Mouse (Mus musculus): Measurements from ENCODE around the gene Lrfn3. TPM values are rescaled to one million over a fixed set of nuclear protein-coding genes. Genes with fewer than 3 reads are reported as not detected.

The Lrfn3 gene
- polyA plus RNA-seq, 1 experiment from 2014 or later: 2.1 TPM

DNA sequence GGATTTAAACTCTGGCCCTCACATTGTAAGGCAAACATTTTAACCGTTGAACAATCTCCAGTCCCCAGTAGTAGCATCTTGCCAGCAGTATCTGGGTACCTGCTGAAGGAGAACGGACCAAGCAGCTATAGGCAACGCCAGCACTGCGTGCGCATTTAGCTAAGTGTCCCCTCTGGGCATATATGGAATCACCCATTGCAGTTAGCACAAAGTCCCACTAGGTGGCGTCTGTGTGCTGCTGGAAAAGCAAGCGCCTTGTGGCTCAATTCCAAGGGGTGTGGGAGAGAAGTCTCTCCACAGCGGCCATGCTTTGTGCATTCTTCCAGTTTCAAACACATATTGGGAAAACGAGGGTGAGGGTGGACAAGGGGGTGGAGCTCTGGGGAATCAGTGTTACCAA is 26.2 kb downstream of the Lrfn3 start:
- Histone ChIP-seq H3K4me2 (no peak overlapping the region), H3K4me1 (no peaks in the 10 kb centered on the region)

DNA sequence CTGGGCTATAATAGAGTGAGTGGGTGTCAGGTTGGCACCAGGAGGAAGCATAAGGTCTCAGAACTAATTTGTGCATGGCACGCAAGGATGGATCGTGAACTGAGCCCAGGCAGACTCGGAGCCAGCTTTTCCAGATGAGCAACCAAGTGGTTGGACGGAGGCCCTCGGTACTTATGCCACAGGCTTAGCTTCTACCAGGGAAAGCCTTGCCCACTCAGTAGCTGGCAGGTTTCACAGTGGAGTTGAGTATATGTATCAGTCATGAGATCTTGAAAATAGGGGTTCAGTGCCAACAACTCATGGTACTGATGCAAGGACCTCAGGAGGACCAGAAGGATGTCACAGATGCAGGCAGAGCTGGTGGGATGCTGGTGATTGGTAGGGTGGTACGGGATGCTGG is 26.9 kb downstream of the Lrfn3 start:
- 62% methylated on average over 6 of the region's 6 CpGs for WGBS (ENCODE audit: insufficient replicate concordance)
- Histone ChIP-seq H3K9me3 (replicated peaks) (no peaks in the 10 kb centered on the region), H3K27ac (no peak overlapping the region), H3K9ac (no peak overlapping the region), H3K27me3 (replicated peaks) (peaks cover 68% of the 10 kb centered on the region), H3K4me1 (no peaks in the 10 kb centered on the region), H3K4me2 (no peak overlapping the region), H3K36me3 (no peaks in the 10 kb centered on the region), H3K4me3 (no peak overlapping the region)
- ATAC-seq: no peak

More for the DNA sequence above, 26.2 kb downstream of the Lrfn3 start:
- no peak overlapping the region for H3K4me3 ChIP-seq
- no peak overlapping the region for H3K27ac ChIP-seq
- WGBS (ENCODE audit: insufficient replicate concordance): 3% methylated on average over 9 of the region's 9 CpGs
- no peaks in the 10 kb centered on the region for H3K36me3 ChIP-seq
- no peak overlapping the region for H3K9ac ChIP-seq
- H3K9me3 ChIP-seq (replicated peaks): no peaks in the 10 kb centered on the region
- H3K27me3 ChIP-seq (replicated peaks): peaks cover 67% of the 10 kb centered on the region
- no peak for ATAC-seq

DNA sequence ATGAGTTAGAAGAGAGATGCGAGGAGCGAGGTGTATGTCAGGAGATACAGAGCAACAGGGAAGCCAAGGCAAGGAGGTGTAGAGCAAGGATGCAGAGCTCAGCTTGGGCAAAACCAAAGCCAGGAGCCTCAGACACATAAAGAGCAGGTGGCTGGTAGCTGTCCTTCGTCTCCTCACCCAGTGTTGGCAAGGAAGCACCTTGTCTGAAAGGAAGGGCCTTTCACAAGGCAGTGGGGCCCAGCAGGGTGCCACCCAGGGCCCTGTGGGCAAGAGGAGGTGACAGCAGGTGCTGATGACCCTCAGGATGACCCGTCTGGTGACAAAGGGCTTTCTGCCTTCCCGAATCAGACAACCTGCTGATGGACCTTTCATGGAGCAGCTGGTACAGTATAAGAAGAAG is 28.0 kb downstream of the Lrfn3 start:
- Histone ChIP-seq H3K27ac (no peak overlapping the region), H3K4me1 (no peaks in the 10 kb centered on the region), H3K9me3 (replicated peaks) (no peaks in the 10 kb centered on the region), H3K4me2 (no peak overlapping the region), H3K9ac (no peak overlapping the region), H3K4me3 (no peak overlapping the region), H3K36me3 (no peaks in the 10 kb centered on the region), H3K27me3 (replicated peaks) (peaks cover 74% of the 10 kb centered on the region)
- no peak for ATAC-seq
- 47% methylated on average over 5 of the region's 5 CpGs for WGBS (ENCODE audit: insufficient replicate concordance)

DNA sequence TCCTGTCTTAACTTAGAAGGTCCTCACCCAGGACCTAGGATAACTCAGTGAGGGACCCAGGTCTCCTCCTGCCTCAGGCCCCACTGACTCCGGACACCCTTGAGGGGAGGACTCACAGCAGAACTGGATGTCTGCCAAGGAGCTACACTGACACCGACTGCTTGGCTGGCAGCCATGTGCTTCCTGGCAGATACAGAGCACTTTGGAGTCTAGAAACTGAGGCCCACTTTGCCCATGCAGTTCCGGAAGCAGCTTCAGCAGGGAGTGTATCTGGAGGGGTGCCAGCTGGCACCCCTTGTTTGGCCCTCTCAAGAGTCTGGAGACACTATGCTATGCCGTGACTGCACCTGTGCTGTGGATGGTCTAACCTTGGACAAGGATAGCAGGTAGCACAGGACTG is 29.1 kb downstream of the Lrfn3 start:
- 51% methylated on average over 4 of the region's 4 CpGs for WGBS (ENCODE audit: insufficient replicate concordance)
- no peaks in the 10 kb centered on the region for H3K4me1 ChIP-seq
- H3K36me3 ChIP-seq: no peaks in the 10 kb centered on the region
- no peak overlapping the region for H3K4me2 ChIP-seq
- H3K27ac ChIP-seq: no peak overlapping the region
- H3K9ac ChIP-seq: no peak overlapping the region
- H3K4me3 ChIP-seq: no peak overlapping the region
- H3K27me3 ChIP-seq (replicated peaks): peaks cover 64% of the 10 kb centered on the region
- H3K9me3 ChIP-seq (replicated peaks): no peaks in the 10 kb centered on the region
- no peak for ATAC-seq

DNA sequence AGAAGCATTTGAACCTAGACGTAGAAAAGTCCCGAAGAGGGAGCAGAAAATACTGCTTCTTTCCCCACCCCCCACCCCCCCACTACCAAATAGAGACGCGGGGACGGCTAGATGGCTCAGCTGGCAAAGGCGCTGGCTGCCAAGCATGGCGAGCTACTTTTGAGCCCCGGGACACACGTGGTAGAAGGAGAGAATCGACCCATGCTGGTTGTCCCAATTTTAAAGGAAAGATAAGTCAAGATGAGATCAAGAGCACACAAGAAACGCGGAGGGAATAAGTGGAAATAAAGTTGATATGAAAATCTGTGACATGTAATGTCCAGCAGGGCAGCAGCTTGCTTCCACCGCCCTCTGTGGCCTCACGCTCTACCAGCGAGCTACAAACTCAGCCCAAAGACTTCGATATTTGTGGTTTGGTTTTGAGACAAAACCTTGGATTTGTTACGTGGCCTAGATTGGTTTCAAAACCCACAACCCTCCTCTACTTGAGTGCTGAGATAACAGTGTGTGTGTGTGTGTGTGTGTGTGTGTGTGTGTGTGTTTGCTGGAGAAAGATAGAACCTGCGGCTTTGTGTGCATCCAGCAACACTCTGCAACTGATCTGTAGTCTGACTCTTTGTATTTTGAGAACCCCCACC is 29.8 kb downstream of the Lrfn3 start:
- no peaks in the 10 kb centered on the region for H3K9me3 ChIP-seq (replicated peaks)
- no peaks in the 10 kb centered on the region for H3K4me1 ChIP-seq
- no peak overlapping the region for H3K4me2 ChIP-seq
- H3K36me3 ChIP-seq: no peaks in the 10 kb centered on the region
- ATAC-seq: no peak
- H3K27ac ChIP-seq: no peak overlapping the region
- H3K9ac ChIP-seq: no peak overlapping the region
- peaks cover 66% of the 10 kb centered on the region for H3K27me3 ChIP-seq (replicated peaks)
- H3K4me3 ChIP-seq: no peak overlapping the region
- WGBS (ENCODE audit: insufficient replicate concordance): 42% methylated on average over 18 of the region's 18 CpGs

DNA sequence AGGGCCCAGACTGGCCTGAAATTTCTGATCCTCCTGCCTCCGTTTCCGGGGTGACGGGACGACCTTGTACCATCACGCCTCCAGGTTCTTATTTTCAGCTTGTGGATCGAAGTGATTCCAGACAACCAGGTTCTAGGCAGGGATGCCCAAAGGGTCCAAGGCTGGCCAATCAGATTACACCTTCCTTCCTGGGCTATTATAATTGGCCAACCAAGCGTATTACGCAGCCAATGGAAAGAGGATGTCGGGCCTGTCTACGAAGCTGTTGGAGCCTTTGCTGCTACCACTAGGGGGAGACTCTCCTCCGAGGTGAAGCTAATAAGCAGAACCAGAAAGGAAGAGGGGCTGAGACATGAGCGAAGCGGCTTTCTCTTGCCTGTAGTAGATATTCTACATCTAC is 30.7 kb downstream of the Lrfn3 start:
- Histone ChIP-seq H3K4me3 (no peak overlapping the region), H3K9ac (no peak overlapping the region), H3K36me3 (no peaks in the 10 kb centered on the region), H3K9me3 (replicated peaks) (no peaks in the 10 kb centered on the region), H3K27me3 (replicated peaks) (peaks cover 74% of the 10 kb centered on the region), H3K4me2 (0 out of 2 replicates have a peak overlapping the region, but pooled peaks have one; percentile 9), H3K27ac (no peak overlapping the region), H3K4me1 (no peaks in the 10 kb centered on the region)
- peak; percentile 63 for ATAC-seq
- WGBS (ENCODE audit: insufficient replicate concordance): 12% methylated on average over 13 of the region's 13 CpGs

DNA sequence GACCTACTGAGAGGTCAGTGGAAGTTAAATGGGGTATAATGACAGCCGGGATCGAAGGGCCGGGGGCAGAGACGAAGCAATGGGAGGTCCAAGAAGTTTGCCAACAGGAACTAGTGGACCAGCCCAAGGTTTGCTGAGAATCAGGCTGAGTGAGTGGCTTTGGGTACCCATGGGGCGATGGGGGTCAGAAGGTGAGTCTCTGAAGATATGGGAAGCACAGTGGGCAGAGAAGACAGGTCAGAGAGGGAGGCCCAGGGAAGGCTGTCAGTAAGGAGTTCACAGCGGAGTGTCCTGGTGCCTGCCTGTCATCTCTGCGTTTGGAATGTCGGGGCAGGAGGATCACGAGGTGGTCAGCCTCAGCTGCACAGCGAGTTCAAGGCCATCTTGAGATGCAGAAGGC is 34.2 kb downstream of the Lrfn3 start:
- ATAC-seq: no peak
- H3K9ac ChIP-seq: no peak overlapping the region
- H3K9me3 ChIP-seq (replicated peaks): no peaks in the 10 kb centered on the region
- WGBS (ENCODE audit: insufficient replicate concordance): 51% methylated on average over 10 of the region's 10 CpGs
- no peak overlapping the region for H3K4me2 ChIP-seq
- no peak overlapping the region for H3K27ac ChIP-seq
- H3K27me3 ChIP-seq (replicated peaks): peaks cover 47% of the 10 kb centered on the region
- H3K36me3 ChIP-seq: no peaks in the 10 kb centered on the region
- H3K4me3 ChIP-seq: no peak overlapping the region
- peaks cover 1% of the 10 kb centered on the region for H3K4me1 ChIP-seq

DNA sequence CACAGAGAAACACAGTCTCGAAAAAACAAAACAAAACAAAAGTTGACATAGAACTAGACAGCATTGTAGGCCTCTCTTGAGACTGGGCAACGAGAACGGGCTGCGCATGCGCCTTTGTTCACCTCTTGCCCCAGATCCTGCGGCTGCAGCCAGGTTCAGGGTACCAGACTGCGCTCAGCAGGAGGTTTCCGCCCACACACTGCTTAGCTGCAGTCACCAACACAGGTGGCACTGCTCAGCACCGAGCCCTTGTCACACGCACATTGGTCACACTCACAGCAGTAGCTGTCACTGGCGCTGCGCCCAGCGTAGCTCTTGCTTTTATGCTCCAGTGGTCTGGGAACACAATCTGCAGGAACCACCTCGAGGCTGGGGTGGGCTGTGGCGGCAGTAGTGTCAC is 35.4 kb downstream of the Lrfn3 start:
- no peak for ATAC-seq
- H3K4me1 ChIP-seq: peaks cover 11% of the 10 kb centered on the region
- 53% methylated on average over 15 of the region's 15 CpGs for WGBS (ENCODE audit: insufficient replicate concordance)
- H3K27me3 ChIP-seq (replicated peaks): peaks cover 34% of the 10 kb centered on the region
- no peaks in the 10 kb centered on the region for H3K9me3 ChIP-seq (replicated peaks)
- no peak overlapping the region for H3K4me3 ChIP-seq
- H3K27ac ChIP-seq: no peak overlapping the region
- H3K4me2 ChIP-seq: no peak overlapping the region
- no peak overlapping the region for H3K9ac ChIP-seq
- no peaks in the 10 kb centered on the region for H3K36me3 ChIP-seq

DNA sequence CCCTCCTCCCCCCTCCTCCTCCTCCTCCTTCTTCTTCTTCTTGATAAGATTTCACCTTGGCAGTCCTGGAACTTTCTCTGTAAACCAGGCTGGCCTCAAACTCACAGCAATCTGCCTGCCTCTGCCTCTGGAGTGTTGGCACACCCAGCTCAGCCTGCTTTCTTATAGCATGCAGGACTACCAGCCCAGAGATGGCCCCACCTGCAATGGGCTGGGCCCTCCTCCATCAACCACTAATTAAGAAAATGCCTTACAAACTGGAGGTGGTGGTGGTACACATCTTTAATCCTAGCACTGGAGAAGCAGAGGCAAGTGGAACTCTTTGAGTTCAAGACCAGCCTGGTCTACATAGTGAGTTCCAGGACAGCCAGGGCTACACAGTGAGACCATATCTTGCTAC is 36.1 kb downstream of the Lrfn3 start:
- Histone ChIP-seq H3K36me3 (no peaks in the 10 kb centered on the region), H3K4me1 (peaks cover 12% of the 10 kb centered on the region), H3K27ac (no peak overlapping the region), H3K9ac (no peak overlapping the region), H3K4me2 (no peak overlapping the region), H3K9me3 (replicated peaks) (no peaks in the 10 kb centered on the region), H3K4me3 (no peak overlapping the region), H3K27me3 (replicated peaks) (peaks cover 27% of the 10 kb centered on the region)
- no peak for ATAC-seq

DNA sequence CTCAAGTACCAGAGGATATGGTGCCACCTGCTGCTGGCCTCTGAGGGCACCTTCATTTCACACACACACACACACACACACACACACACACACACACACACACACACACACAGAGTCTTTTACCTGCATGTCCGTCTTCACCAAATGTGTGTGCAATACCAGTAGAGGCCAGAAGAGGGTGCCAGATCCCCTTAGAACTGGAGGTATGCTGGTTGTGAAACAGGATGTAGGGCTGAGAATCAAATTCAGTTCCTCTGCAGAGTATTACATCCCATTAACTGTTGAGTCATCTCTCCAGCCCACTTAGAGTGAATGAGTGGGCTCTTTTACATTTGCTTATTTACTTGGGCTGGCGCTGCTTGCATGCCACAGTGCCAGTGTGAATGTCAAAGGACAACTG is 37.2 kb downstream of the Lrfn3 start:
- no peak overlapping the region for H3K9ac ChIP-seq
- no peak overlapping the region for H3K4me2 ChIP-seq
- no peaks in the 10 kb centered on the region for H3K9me3 ChIP-seq (replicated peaks)
- H3K4me3 ChIP-seq: no peak overlapping the region
- ATAC-seq: no peak
- WGBS (ENCODE audit: insufficient replicate concordance): 39% methylated on average over 2 of the region's 2 CpGs
- peaks cover 17% of the 10 kb centered on the region for H3K27me3 ChIP-seq (replicated peaks)
- H3K27ac ChIP-seq: no peak overlapping the region
- peaks cover 23% of the 10 kb centered on the region for H3K4me1 ChIP-seq
- no peaks in the 10 kb centered on the region for H3K36me3 ChIP-seq

DNA sequence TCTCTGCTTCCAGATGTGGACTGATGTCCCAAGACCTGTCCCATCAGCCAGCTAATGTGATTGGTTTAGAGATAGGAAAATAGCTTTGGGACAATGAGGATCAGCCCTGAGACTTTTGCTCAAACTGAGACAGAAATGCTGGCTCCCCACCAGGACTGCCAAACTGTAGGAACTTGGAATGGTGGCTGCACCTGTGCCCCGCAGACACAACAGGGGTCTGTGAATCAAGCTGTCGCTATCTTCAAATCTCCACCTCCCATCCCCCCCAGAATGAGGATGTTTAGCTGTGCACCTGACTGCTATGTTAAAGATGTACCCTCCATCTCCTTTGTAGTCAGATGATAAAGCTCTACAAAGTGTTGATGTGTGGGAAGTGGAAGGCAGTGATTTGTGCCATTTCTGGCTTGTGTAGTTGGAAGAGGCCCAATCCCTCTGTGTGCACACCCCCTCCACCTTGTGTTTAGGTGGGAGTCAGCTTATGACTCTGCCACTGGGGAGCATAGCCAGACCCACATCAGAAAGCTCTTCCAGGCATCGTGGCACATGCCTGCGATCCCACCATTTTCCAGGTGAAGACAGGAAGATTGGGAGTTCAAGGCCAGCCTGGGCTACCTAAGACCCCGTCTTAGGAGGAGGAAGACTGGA is 38.1 kb downstream of the Lrfn3 start:
- Histone ChIP-seq H3K36me3 (no peaks in the 10 kb centered on the region), H3K9me3 (replicated peaks) (no peaks in the 10 kb centered on the region), H3K4me3 (no peak overlapping the region), H3K4me2 (no peak overlapping the region), H3K27me3 (replicated peaks) (peaks cover 12% of the 10 kb centered on the region), H3K4me1 (peaks cover 32% of the 10 kb centered on the region), H3K27ac (no peak overlapping the region), H3K9ac (no peak overlapping the region)
- ATAC-seq: no peak
- 70% methylated on average over 5 of the region's 5 CpGs for WGBS (ENCODE audit: insufficient replicate concordance)

DNA sequence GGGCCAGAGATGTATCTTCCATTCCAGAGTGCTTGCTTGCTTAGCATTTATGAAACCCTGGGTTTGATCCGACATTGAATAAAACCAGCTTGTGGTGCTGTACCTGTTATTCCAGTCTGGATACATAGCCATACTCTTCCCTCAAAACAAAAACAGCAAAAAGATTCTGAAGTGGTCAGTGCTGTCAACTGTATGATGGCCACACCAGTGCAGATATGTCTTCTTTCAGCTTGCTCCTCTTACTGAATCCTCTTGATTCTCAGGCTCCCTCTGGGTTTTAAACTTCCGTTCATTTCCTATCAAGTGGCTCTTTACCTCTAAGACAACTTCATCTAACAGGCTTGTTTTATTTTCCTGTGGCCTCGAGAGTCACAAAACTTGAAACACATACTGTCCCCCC is 38.8 kb downstream of the Lrfn3 start, which contains the start of gene Sdhaf1:
Gene Sdhaf1, minus strand, starts transcription at position 101 of the 400 bp plus-strand sequence.
- peaks cover 32% of the 10 kb centered on the region for H3K4me1 ChIP-seq
- peaks cover 12% of the 10 kb centered on the region for H3K27me3 ChIP-seq (replicated peaks)
- H3K9me3 ChIP-seq (replicated peaks): no peaks in the 10 kb centered on the region
- no peaks in the 10 kb centered on the region for H3K36me3 ChIP-seq
- H3K4me2 ChIP-seq: peak within 1 kb of the TSS; percentile 94
- H3K9ac ChIP-seq: peak within 1 kb of the TSS; percentile 65
- WGBS (ENCODE audit: insufficient replicate concordance): 69% methylated on average over 3 of the region's 3 CpGs
- peak within 1 kb of the TSS; percentile 82 for H3K4me3 ChIP-seq
- no peak for ATAC-seq
- peak within 1 kb of the TSS; percentile 87 for H3K27ac ChIP-seq
